Mouse (Mus musculus) CH12.LX (cell line): Measurements from ENCODE around the gene Slc35c1.

Source experiments
- BHLHE40 ChIP-seq: IDR thresholded peaks from 2 replicates; pipeline ENCODE4 v1.6.1; 2011; ENCODE audit warnings: mild to moderate bottlenecking, low read depth, low read length, improper control_type of control experiment
- CTCF ChIP-seq, 2 experiments: IDR thresholded peaks in 1 of 2; conservative IDR thresholded peaks in 1 of 2; 2 replicates each; pipeline ENCODE4 v1.5.1; 2011 to 2012; ENCODE audit warnings: low read depth in 2 of 2, low read length in 2 of 2, improper control_type of control experiment in 1 of 2, inconsistent platforms in 1 of 2, mild to moderate bottlenecking in 1 of 2, moderate library complexity in 1 of 2
- JUN ChIP-seq: IDR thresholded peaks from 2 replicates; pipeline ENCODE4 v1.6.1; 2011; ENCODE audit warnings: low read depth, mild to moderate bottlenecking, low read length, improper control_type of control experiment, moderate library complexity; ENCODE audit not compliant: insufficient read depth
- KAT2A ChIP-seq: IDR thresholded peaks from 2 replicates; pipeline ENCODE4 v1.6.1; 2012; ENCODE audit warnings: low read length, improper control_type of control experiment, inconsistent platforms; ENCODE audit not compliant: insufficient replicate concordance
- ZNF384 ChIP-seq: IDR thresholded peaks from 2 replicates; pipeline ENCODE4 v1.6.1; 2012; ENCODE audit warnings: low read depth, low read length, improper control_type of control experiment, inconsistent platforms

DNA sequence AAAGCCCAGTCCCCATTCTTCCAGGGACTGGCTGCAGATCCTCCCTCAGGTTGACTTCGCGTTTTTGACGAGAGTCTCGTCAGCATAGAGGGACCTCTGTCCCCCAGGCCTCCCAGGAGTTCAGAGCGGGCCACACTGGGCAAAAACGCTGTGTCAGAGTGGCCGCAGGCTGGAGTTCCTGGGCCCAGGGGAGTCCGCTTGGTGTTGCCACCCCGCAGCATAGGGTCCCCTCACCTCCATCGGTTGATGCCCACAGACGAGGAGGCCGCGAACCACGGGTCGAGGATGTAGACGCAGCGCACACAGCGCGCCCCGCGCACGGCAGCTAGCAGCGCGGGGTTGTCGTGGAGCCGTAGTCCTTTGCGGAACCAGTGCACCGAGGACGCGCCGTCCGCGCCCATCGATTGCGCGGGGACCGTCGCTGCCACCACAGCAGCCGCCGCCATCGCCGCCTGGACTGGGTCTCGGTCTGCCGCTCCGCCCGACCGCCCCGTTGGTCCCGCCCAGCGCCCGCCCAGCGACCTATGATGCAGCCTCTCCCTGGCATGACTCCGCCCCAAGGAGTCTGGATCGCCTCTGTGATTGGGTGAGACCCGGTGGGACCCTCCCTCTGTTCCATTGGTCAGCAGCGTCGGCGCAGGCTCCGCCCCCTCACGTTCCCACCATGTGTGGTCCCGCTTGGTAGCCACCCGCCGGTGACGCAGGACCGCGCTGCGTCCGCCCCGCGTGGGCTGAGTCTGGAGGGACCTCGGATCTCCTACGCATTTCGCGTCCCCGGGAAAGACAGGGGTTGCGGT lies 26.6 kb downstream of the Slc35c1 start, which contains the start of gene Cry2:
- TF ChIP-seq BHLHE40 (peak; percentile 99), CTCF (conservative IDR thresholded peaks at IDR 0.05 in 1 of 2, IDR thresholded peaks at IDR 0.05 in 1 of 2; ENCODE audit: low read depth in 2 of 2, low read length in 2 of 2) (no peak), JUN (no peak), ZNF384 (no peak), KAT2A (0 out of 2 replicates have a peak, but pooled peaks have one; percentile 14)
